Mouse (Mus musculus) heart, postnatal 0 days (tissue): ENCODE measurements around the gene Cog6.

Experiments used
- CTCF ChIP-seq: IDR thresholded peaks from 2 replicates; pipeline ENCODE4 v1.5.1; 2016; ENCODE audit warnings: antibody characterized with exemption, control low read depth, low read depth
- EP300 ChIP-seq: IDR thresholded peaks from 2 replicates; pipeline ENCODE4 v1.6.1; 2016; ENCODE audit warnings: antibody characterized with exemption, low read depth

- TF ChIP-seq CTCF (no peak), EP300 (no peak)
Measured at GRCm38 (mm10) chr3:52999016-52999744, 17.9 kb downstream of the Cog6 start.
